Mouse (Mus musculus): ENCODE measurements around the gene Wscd2.

GRCm38 (mm10) chr5:113516873-113517336, 26.8 kb downstream of the Wscd2 start:
- TF ChIP-seq MAX (IDR thresholded peaks at IDR 0.05; ENCODE audit: low read length) (no peak), CHD1 (IDR thresholded peaks at IDR 0.05; ENCODE audit: low read depth, low read length) (no peak), MYC (IDR thresholded peaks at IDR 0.05; ENCODE audit: low read depth, low read length) (no peak), CTCF (conservative IDR thresholded peaks at IDR 0.05 in 1 of 2, IDR thresholded peaks at IDR 0.05 in 1 of 2; ENCODE audit: low read depth in 2 of 2, low read length in 2 of 2) (no peak), ZNF384 (IDR thresholded peaks at IDR 0.05; ENCODE audit: low read depth, low read length) (no peak), POLR2A (IDR thresholded peaks at IDR 0.05; ENCODE audit: low read depth, low read length) (no peak)

Data from CH12.LX (cell line).